Mouse (Mus musculus): ENCODE measurements around the gene Col5a1. TPM values are rescaled to one million over a fixed set of nuclear protein-coding genes. Genes with fewer than 3 reads are reported as not detected.

Col5a1 gene
- polyA plus RNA-seq (2016; fragmentation: Nextera tagmentation; extraction: Ambion mirVana): 21.2 and 25.6 TPM in 2 replicates

GRCm38 (mm10) chr2:27886148-27886551, at the start of gene Col5a1:
Gene Col5a1 (plus strand): TSS chr2:27886425.
- Histone ChIP-seq H3K4me3 (peak within 1 kb of the TSS; percentile 75), H3K36me3 (no peaks in the 10 kb centered on the region), H3K4me1 (replicated peaks) (peaks cover 58% of the 10 kb centered on the region), H3K27ac (peak within 1 kb of the TSS; percentile 91), H3K9me3 (no peaks in the 10 kb centered on the region), H3K27me3 (ENCODE audit: insufficient read depth, poor library complexity, severe bottlenecking) (peaks cover 43% of the 10 kb centered on the region)
- under 1% methylated on average over 43 of the region's 45 CpGs for WGBS
- DNase-seq (ENCODE audit: low spot score): peak; percentile 89

- Histone ChIP-seq H3K27me3 (ENCODE audit: insufficient read depth, poor library complexity, severe bottlenecking) (no peaks in the 10 kb centered on the region), H3K9me3 (no peaks in the 10 kb centered on the region), H3K36me3 (no peaks in the 10 kb centered on the region), H3K4me3 (no peak overlapping the region), H3K4me1 (replicated peaks) (peaks cover 34% of the 10 kb centered on the region), H3K27ac (no peak overlapping the region)
- no peak for DNase-seq (ENCODE audit: low spot score)
- 58% methylated on average over 9 of the region's 9 CpGs for WGBS
Measured at GRCm38 (mm10) chr2:27838112-27838511, 48.1 kb upstream of the Col5a1 start.

GRCm38 (mm10) chr2:27840890-27841289, 45.3 kb upstream of the Col5a1 start:
- Histone ChIP-seq H3K27me3 (ENCODE audit: insufficient read depth, poor library complexity, severe bottlenecking) (no peaks in the 10 kb centered on the region), H3K4me1 (replicated peaks) (peaks cover 18% of the 10 kb centered on the region), H3K36me3 (no peaks in the 10 kb centered on the region), H3K4me3 (no peak overlapping the region), H3K27ac (no peak overlapping the region), H3K9me3 (no peaks in the 10 kb centered on the region)
- WGBS: 80% methylated on average over 3 of the region's 3 CpGs
- no peak for DNase-seq (ENCODE audit: low spot score)

GRCm38 (mm10) chr2:27842893-27843292, 43.3 kb upstream of the Col5a1 start:
- Histone ChIP-seq H3K9me3 (no peaks in the 10 kb centered on the region), H3K4me1 (replicated peaks) (peaks cover 15% of the 10 kb centered on the region), H3K27me3 (ENCODE audit: insufficient read depth, poor library complexity, severe bottlenecking) (no peaks in the 10 kb centered on the region), H3K4me3 (no peak overlapping the region), H3K36me3 (no peaks in the 10 kb centered on the region), H3K27ac (peak overlapping the region; percentile 29; the same call in 1 of the 2 replicates)
- 75% methylated on average over 13 of the region's 13 CpGs for WGBS
- DNase-seq (ENCODE audit: low spot score): no peak

GRCm38 (mm10) chr2:27844885-27845284, 41.3 kb upstream of the Col5a1 start:
- no peaks in the 10 kb centered on the region for H3K9me3 ChIP-seq
- no peak for DNase-seq (ENCODE audit: low spot score)
- H3K4me3 ChIP-seq: no peak overlapping the region
- no peak overlapping the region for H3K27ac ChIP-seq
- 88% methylated on average over 4 of the region's 4 CpGs for WGBS
- no peaks in the 10 kb centered on the region for H3K27me3 ChIP-seq (ENCODE audit: insufficient read depth, poor library complexity, severe bottlenecking)
- H3K4me1 ChIP-seq (replicated peaks): 0 out of 2 replicates have a peak, but pooled peaks cover 14% of the 10 kb centered on the region
- no peaks in the 10 kb centered on the region for H3K36me3 ChIP-seq

- no peaks in the 10 kb centered on the region for H3K36me3 ChIP-seq
- H3K27ac ChIP-seq: peak overlapping the region; percentile 50; the same call in 1 of the 2 replicates
- H3K4me3 ChIP-seq: no peak overlapping the region
- H3K9me3 ChIP-seq: no peaks in the 10 kb centered on the region
- 62% methylated on average over 5 of the region's 5 CpGs for WGBS
- 0 out of 2 replicates have a peak, but pooled peaks cover 14% of the 10 kb centered on the region for H3K4me1 ChIP-seq (replicated peaks)
- H3K27me3 ChIP-seq (ENCODE audit: insufficient read depth, poor library complexity, severe bottlenecking): no peaks in the 10 kb centered on the region
- DNase-seq (ENCODE audit: low spot score): peak; percentile 40
Measured at GRCm38 (mm10) chr2:27847001-27847400, 39.2 kb upstream of the Col5a1 start.

- Histone ChIP-seq H3K27ac (no peak overlapping the region), H3K4me3 (no peak overlapping the region), H3K27me3 (ENCODE audit: insufficient read depth, poor library complexity, severe bottlenecking) (no peaks in the 10 kb centered on the region), H3K9me3 (no peaks in the 10 kb centered on the region), H3K4me1 (replicated peaks) (0 out of 2 replicates have a peak, but pooled peaks cover 14% of the 10 kb centered on the region), H3K36me3 (no peaks in the 10 kb centered on the region)
- no peak for DNase-seq (ENCODE audit: low spot score)
- 61% methylated on average over 7 of the region's 7 CpGs for WGBS
Measured at GRCm38 (mm10) chr2:27847851-27848435, 38.3 kb upstream of the Col5a1 start.

- Histone ChIP-seq H3K27me3 (ENCODE audit: insufficient read depth, poor library complexity, severe bottlenecking) (no peaks in the 10 kb centered on the region), H3K9me3 (no peaks in the 10 kb centered on the region), H3K4me1 (replicated peaks) (0 out of 2 replicates have a peak, but pooled peaks cover 14% of the 10 kb centered on the region), H3K27ac (no peak overlapping the region), H3K4me3 (no peak overlapping the region), H3K36me3 (no peaks in the 10 kb centered on the region)
- no peak for DNase-seq (ENCODE audit: low spot score)
- 67% methylated on average over 5 of the region's 5 CpGs for WGBS
Measured at GRCm38 (mm10) chr2:27848466-27848865, 37.8 kb upstream of the Col5a1 start.

- H3K9me3 ChIP-seq: no peaks in the 10 kb centered on the region
- no peaks in the 10 kb centered on the region for H3K36me3 ChIP-seq
- peak; percentile 34 for DNase-seq (ENCODE audit: low spot score)
- 33% methylated on average over 9 of the region's 9 CpGs for WGBS
- peak overlapping the region; percentile 73; the same call in 1 of the 2 replicates for H3K27ac ChIP-seq
- H3K4me1 ChIP-seq (replicated peaks): peaks cover 37% of the 10 kb centered on the region
- no peak overlapping the region for H3K4me3 ChIP-seq
- peaks cover 41% of the 10 kb centered on the region for H3K27me3 ChIP-seq (ENCODE audit: insufficient read depth, poor library complexity, severe bottlenecking)
Measured at GRCm38 (mm10) chr2:27858348-27858903, 27.8 kb upstream of the Col5a1 start.

- H3K4me3 ChIP-seq: no peak overlapping the region
- H3K27ac ChIP-seq: peak overlapping the region; percentile 13; the same call in 1 of the 2 replicates
- DNase-seq (ENCODE audit: low spot score): no peak
- H3K9me3 ChIP-seq: no peaks in the 10 kb centered on the region
- 92% methylated on average over 9 of the region's 9 CpGs for WGBS
- peaks cover 63% of the 10 kb centered on the region for H3K27me3 ChIP-seq (ENCODE audit: insufficient read depth, poor library complexity, severe bottlenecking)
- no peaks in the 10 kb centered on the region for H3K36me3 ChIP-seq
- peaks cover 45% of the 10 kb centered on the region for H3K4me1 ChIP-seq (replicated peaks)
Measured at GRCm38 (mm10) chr2:27861576-27862238, 24.5 kb upstream of the Col5a1 start.

- 78% methylated on average over 18 of the region's 18 CpGs for WGBS
- no peak overlapping the region for H3K27ac ChIP-seq
- H3K27me3 ChIP-seq (ENCODE audit: insufficient read depth, poor library complexity, severe bottlenecking): peaks cover 49% of the 10 kb centered on the region
- no peaks in the 10 kb centered on the region for H3K36me3 ChIP-seq
- no peaks in the 10 kb centered on the region for H3K9me3 ChIP-seq
- no peak overlapping the region for H3K4me3 ChIP-seq
- H3K4me1 ChIP-seq (replicated peaks): peaks cover 23% of the 10 kb centered on the region
- no peak for DNase-seq (ENCODE audit: low spot score)
Measured at GRCm38 (mm10) chr2:27864491-27865365, 21.5 kb upstream of the Col5a1 start.

- Histone ChIP-seq H3K27me3 (ENCODE audit: insufficient read depth, poor library complexity, severe bottlenecking) (peaks cover 15% of the 10 kb centered on the region; the same call in 1 of the 2 replicates), H3K4me3 (no peak overlapping the region), H3K36me3 (no peaks in the 10 kb centered on the region), H3K4me1 (replicated peaks) (peaks cover 17% of the 10 kb centered on the region), H3K9me3 (no peaks in the 10 kb centered on the region), H3K27ac (no peak overlapping the region)
- no peak for DNase-seq (ENCODE audit: low spot score)
- WGBS: 93% methylated on average over 1 of the region's 1 CpGs
Measured at GRCm38 (mm10) chr2:27870586-27870985, 15.6 kb upstream of the Col5a1 start.
